In genomic region chr6:31917411-31918131, GRCm38 (mm10) we compare ENCODE assay signal across 13 mouse cellular contexts.
DNase-seq lines count a peak whose midpoint lies in the region; ATAC-seq and TF ChIP-seq lines count a peak whose summit lies in the region.
"Had no signal": no experiment of that assay in that cellular context is flagged by ENCODE, and none has a peak within 500 bp of the region (broad histone marks: within the 10 kb centered on the region; RNA-seq: fewer than 3 reads in every experiment).

No protein-coding gene starts in this region.

- no peak for TF ChIP-seq CTCF in layer of hippocampus, adult 2 months (conservative IDR thresholded peaks at IDR 0.05)

- no peaks in the 10 kb centered on the region for H3K9me3 ChIP-seq in kidney, embryonic 16.5 days (ENCODE audit: low read length)
- H3K9me3 ChIP-seq: hindbrain, embryonic 15.5 days; liver, embryonic 15.5 days had no signal

- no peak overlapping the region for H3K4me2 ChIP-seq in kidney, embryonic 16.5 days (replicated peaks; ENCODE audit: low read depth, low read length)
- H3K4me2 ChIP-seq: hindbrain, embryonic 15.5 days; liver, embryonic 15.5 days; midbrain, embryonic 11.5 days had no signal

- peak; percentile 79 for DNase-seq in cerebellum, adult 11-12 months
- peak; percentile 79 for DNase-seq in cerebellum, adult 9-11 months
- peak; percentile 68 to 81 for DNase-seq in layer of hippocampus, adult 2 months (ENCODE audit: low spot score in 2 of 2)
- peak; percentile 78 for DNase-seq in right cerebral cortex, adult 2 months (ENCODE audit: low spot score in 2 of 2)
- no peak for DNase-seq in gastrocnemius, postnatal 4 days (ENCODE audit: low spot score in 2 of 2)
- no peak for DNase-seq in ovary, postnatal 10 days (ENCODE audit: low spot score)
- DNase-seq: gastrocnemius, postnatal 36 days; kidney, adult 9 months; thymus, postnatal 25 days had no signal

- WGBS in kidney, embryonic 16.5 days, result 82% methylated on average over 13 of the region's 13 CpGs

- no peaks in the 10 kb centered on the region for H3K4me1 ChIP-seq in kidney, embryonic 16.5 days (ENCODE audit: insufficient read depth, low read length)
- H3K4me1 ChIP-seq: liver, embryonic 15.5 days had no signal

- peak overlapping the region; percentile 89 for H3K27ac ChIP-seq in layer of hippocampus, adult 2 months
- H3K27ac ChIP-seq in kidney, embryonic 16.5 days (ENCODE audit: low read length), result no peak overlapping the region
- H3K27ac ChIP-seq: hindbrain, embryonic 15.5 days; liver, embryonic 15.5 days had no signal

- no peak overlapping the region for H3K9ac ChIP-seq in kidney, embryonic 16.5 days (replicated peaks; ENCODE audit: low read length)
- H3K9ac ChIP-seq: hindbrain, embryonic 15.5 days; liver, embryonic 15.5 days had no signal

- H3K4me3 ChIP-seq in layer of hippocampus, adult 2 months, result no peak overlapping the region
- no peak overlapping the region for H3K4me3 ChIP-seq in kidney, embryonic 16.5 days (ENCODE audit: low read length)
- H3K4me3 ChIP-seq: hindbrain, embryonic 15.5 days; liver, embryonic 15.5 days had no signal

- H3K27me3 ChIP-seq in kidney, embryonic 16.5 days (ENCODE audit: insufficient read depth, low read length), result no peaks in the 10 kb centered on the region
- H3K27me3 ChIP-seq: hindbrain, embryonic 15.5 days; liver, embryonic 15.5 days had no signal

- no peaks in the 10 kb centered on the region for H3K36me3 ChIP-seq in kidney, embryonic 16.5 days (ENCODE audit: insufficient read depth, low read length)
- H3K36me3 ChIP-seq: hindbrain, embryonic 15.5 days; liver, embryonic 15.5 days had no signal

- no peak for ATAC-seq in kidney, embryonic 16.5 days (ENCODE audit: low FRiP score, low TSS enrichment)

Comparison
In these comparisons a context has a peak if more than half of its experiments do, and no peak if none do; other contexts are left out.
1. DNase-seq: peak in cerebellum, adult 11-12 months (single experiment), cerebellum, adult 9-11 months (single experiment), layer of hippocampus, adult 2 months (2 of 2) and right cerebral cortex, adult 2 months (2 of 2); none in gastrocnemius, postnatal 4 days (0 of 2) and ovary, postnatal 10 days (single experiment).